In genomic region chr9:62287633-62288025, GRCm38 (mm10) we compare ENCODE assay signal across 15 mouse cellular contexts. TPM values are rescaled to one million over a fixed set of nuclear protein-coding genes. Genes with fewer than 3 reads are reported as not detected.
"Had no signal": no experiment of that assay in that cellular context is flagged by ENCODE, and none has a peak within 500 bp of the region (broad histone marks: within the 10 kb centered on the region; RNA-seq: fewer than 3 reads in every experiment).

No protein-coding gene starts in this region.

- H3K27me3 ChIP-seq: liver, embryonic 13.5 days; midbrain, embryonic 15.5 days; neural tube, embryonic 12.5 days had no signal

- H3K4me1 ChIP-seq: limb, embryonic 12.5 days; liver, embryonic 13.5 days; midbrain, embryonic 15.5 days; neural tube, embryonic 12.5 days had no signal

- H3K36me3 ChIP-seq: limb, embryonic 12.5 days; liver, embryonic 13.5 days; midbrain, embryonic 15.5 days; neural tube, embryonic 12.5 days had no signal

- H3K27ac ChIP-seq: layer of hippocampus, adult 2 months; limb, embryonic 12.5 days; liver, embryonic 13.5 days; macrophage; midbrain, embryonic 15.5 days; neural tube, embryonic 12.5 days had no signal

- DNase-seq: liver, embryonic 13.5 days had no signal

- H3K4me3 ChIP-seq: layer of hippocampus, adult 2 months; limb, embryonic 12.5 days; liver, embryonic 13.5 days; megakaryocyte, embryonic 14.5 days; midbrain, embryonic 15.5 days; neural tube, embryonic 12.5 days had no signal

RNA-seq across cellular contexts. Expression of gene Spesp1, which starts 5.6 kb away (rescaled TPM):
- total RNA-seq: monocyte, adult 5-6 weeks; neutrophil, adult 5-6 weeks had no signal
- polyA plus RNA-seq: kidney, embryonic 16.5 days; limb, embryonic 12.5 days; liver, embryonic 13.5 days; liver, postnatal 0 days; macrophage; midbrain, embryonic 11.5 days; midbrain, embryonic 15.5 days; neural tube, embryonic 12.5 days; small intestine, adult 2 months; stomach, embryonic 16.5 days; thymus, postnatal 0 days had no signal
